Mouse (Mus musculus): Measurements from ENCODE around the gene Pnpla8.

DNA sequence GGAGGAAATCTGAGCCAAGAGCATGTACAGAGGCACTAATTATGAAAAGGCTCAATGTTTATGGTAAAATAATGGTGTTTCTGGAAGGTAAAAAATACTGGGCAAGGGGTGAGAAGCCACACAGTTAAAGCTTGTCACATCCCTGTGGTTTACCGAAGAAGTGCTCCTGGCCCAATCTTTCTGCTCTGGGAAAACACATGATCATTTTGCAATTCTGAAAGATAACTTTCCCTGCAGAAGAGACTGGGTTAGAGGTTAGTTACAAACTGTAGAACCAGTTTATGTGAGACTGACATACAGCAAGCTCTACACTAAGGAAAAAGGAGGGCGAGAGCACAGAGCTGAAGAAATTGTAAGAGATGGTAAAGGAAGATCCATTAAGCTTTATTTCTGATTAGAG, 46.0 kb downstream of the Pnpla8 start:
- TF ChIP-seq POLR2A (IDR thresholded peaks at IDR 0.05; ENCODE audit: insufficient read length, low read depth) (no peak), E2F4 (IDR thresholded peaks at IDR 0.05; ENCODE audit: insufficient read depth) (no peak), TCF12 (IDR thresholded peaks at IDR 0.05; ENCODE audit: insufficient read depth, poor library complexity, severe bottlenecking) (no peak), MAX (IDR thresholded peaks at IDR 0.05; ENCODE audit: low read depth) (no peak), SRF (IDR thresholded peaks at IDR 0.05; ENCODE audit: control insufficient read depth, insufficient read length, low read depth) (no peak), REST (IDR thresholded peaks at IDR 0.05; ENCODE audit: insufficient read depth, insufficient read length) (no peak)
